Mouse (Mus musculus) hindbrain, embryonic 14.5 days (tissue): ENCODE measurements around the gene Garnl3. TPM values are rescaled to one million over a fixed set of nuclear protein-coding genes. Genes with fewer than 3 reads are reported as not detected.
A peak's percentile ranks its signal among the peaks of the same experiment; 100 is the strongest.

ENCODE experiments used
- ATAC-seq: fragments of 200-750 bp; cut with Nextera tagmentation; 2 replicates; pipeline ENCODE4 v1.8.0; 2017; ENCODE audit warnings: moderate number of reproducible peaks, mild to moderate bottlenecking, moderate TSS enrichment, moderate library complexity; ENCODE audit not compliant: low FRiP score
- DNase-seq: peaks from one replicate; pipeline ENCODE4 v3.0.0-alpha.2; 2015; ENCODE audit warnings: low spot score
- H3K27ac ChIP-seq: fragments of 300-500 bp; sonication (generic); 2 replicates; pipeline ENCODE4 v1.5.1; 2014; ENCODE audit warnings: mild to moderate bottlenecking, moderate library complexity
- H3K27me3 ChIP-seq: fragments of 300-500 bp; sonication (generic); 2 replicates; pipeline ENCODE4 v1.6.1; 2014; ENCODE audit warnings: mild to moderate bottlenecking, low read length, mixed read lengths; ENCODE audit not compliant: control insufficient read depth, insufficient read depth
- H3K36me3 ChIP-seq: fragments of 300-500 bp; sonication (generic); replicated peaks from 2 replicates; pipeline ENCODE4 v1.6.1; 2014; ENCODE audit not compliant: control insufficient read depth, insufficient read depth
- H3K4me1 ChIP-seq: fragments of 300-500 bp; sonication (generic); replicated peaks from 2 replicates; pipeline ENCODE4 v1.6.1; 2014; ENCODE audit warnings: antibody characterized with exemption, low read length, mixed read lengths; ENCODE audit not compliant: control insufficient read depth, insufficient read depth
- H3K4me2 ChIP-seq: fragments of 300-500 bp; sonication (generic); replicated peaks from 2 replicates; pipeline ENCODE4 v1.6.1; 2014; ENCODE audit warnings: mild to moderate bottlenecking, moderate library complexity
- H3K4me3 ChIP-seq: fragments of 300-500 bp; sonication (generic); replicated peaks from 2 replicates; pipeline ENCODE4 v1.5.1; 2014; ENCODE audit warnings: mild to moderate bottlenecking, low read length
- H3K9ac ChIP-seq: fragments of 300-500 bp; sonication (generic); 2 replicates; pipeline ENCODE4 v1.6.1; 2014
- H3K9me3 ChIP-seq: fragments of 300-500 bp; sonication (generic); 2 replicates; pipeline ENCODE4 v1.6.1; 2016; ENCODE audit warnings: low read length; ENCODE audit not compliant: control insufficient read depth
- WGBS: fragments of 180-500 bp; shearing (Covaris S2); extraction: QIAGEN DNeasy Blood & Tissue Kit; methylation state at CpG from one replicate; pipeline ENCODE4 v1.1.7; 2014; 5-methylcytosine and 5-hydroxymethylcytosine counted together
- polyA plus RNA-seq: library from polyadenylated mRNA; unstranded; fragments of >200 nt; fragmentation: Nextera tagmentation; extraction: Ambion mirVana; gene quantifications from 2 replicates; pipeline ENCODE4 v1.2.1, GENCODE M21; 2014

Gene Garnl3
- polyA plus RNA-seq, 1 experiment from 2014 or later: 67.5 TPM

- Histone ChIP-seq H3K4me2 (peak overlapping the region; percentile 88; the same call in 1 of the 2 replicates), H3K4me3 (no peak overlapping the region; the same call in 1 of the 2 replicates), H3K4me1 (peaks cover 30% of the 10 kb centered on the region), H3K9me3 (no peaks in the 10 kb centered on the region), H3K27me3 (no peaks in the 10 kb centered on the region), H3K9ac (peak overlapping the region; percentile 71), H3K27ac (no peak overlapping the region; the same call in 1 of the 2 replicates), H3K36me3 (peaks cover 27% of the 10 kb centered on the region)
- WGBS: 20% methylated on average over 7 of the region's 7 CpGs
- no peak for ATAC-seq
- no peak for DNase-seq
Measured at GRCm38 (mm10) chr2:32965511-32966183, 165.8 kb downstream of the Garnl3 start.

GRCm38 (mm10) chr2:32964659-32965457 lies 166.6 kb downstream of the Garnl3 start:
- Histone ChIP-seq H3K27ac (no peak overlapping the region), H3K4me3 (no peak overlapping the region), H3K36me3 (peaks cover 27% of the 10 kb centered on the region), H3K4me1 (peaks cover 35% of the 10 kb centered on the region), H3K4me2 (no peak overlapping the region), H3K9me3 (no peaks in the 10 kb centered on the region), H3K9ac (no peak overlapping the region), H3K27me3 (no peaks in the 10 kb centered on the region)
- ATAC-seq: no peak
- no peak for DNase-seq
- 32% methylated on average over 10 of the region's 10 CpGs for WGBS

GRCm38 (mm10) chr2:32963981-32964380 lies 167.5 kb downstream of the Garnl3 start:
- Histone ChIP-seq H3K36me3 (peaks cover 27% of the 10 kb centered on the region), H3K27ac (no peak overlapping the region), H3K9ac (no peak overlapping the region), H3K27me3 (no peaks in the 10 kb centered on the region), H3K9me3 (no peaks in the 10 kb centered on the region), H3K4me1 (peaks cover 35% of the 10 kb centered on the region), H3K4me3 (no peak overlapping the region), H3K4me2 (0 out of 2 replicates have a peak overlapping the region, but pooled peaks have one; percentile 86)
- WGBS: 82% methylated on average over 1 of the region's 1 CpGs
- ATAC-seq (no peak), DNase-seq (no peak)

GRCm38 (mm10) chr2:32963544-32963943 lies 167.9 kb downstream of the Garnl3 start:
- peaks cover 35% of the 10 kb centered on the region for H3K4me1 ChIP-seq
- 82% methylated on average over 4 of the region's 4 CpGs for WGBS
- no peak for DNase-seq
- no peak for ATAC-seq
- peaks cover 27% of the 10 kb centered on the region for H3K36me3 ChIP-seq
- H3K9ac ChIP-seq: peak overlapping the region; percentile 95; the same call in 1 of the 2 replicates
- peak overlapping the region; percentile 86; the same call in 1 of the 2 replicates for H3K4me2 ChIP-seq
- no peaks in the 10 kb centered on the region for H3K27me3 ChIP-seq
- no peak overlapping the region for H3K27ac ChIP-seq
- H3K4me3 ChIP-seq: no peak overlapping the region
- no peaks in the 10 kb centered on the region for H3K9me3 ChIP-seq

- H3K27me3 ChIP-seq: no peaks in the 10 kb centered on the region
- peaks cover 31% of the 10 kb centered on the region for H3K4me1 ChIP-seq
- H3K4me2 ChIP-seq: peak overlapping the region; percentile 86
- H3K9me3 ChIP-seq: no peaks in the 10 kb centered on the region
- H3K27ac ChIP-seq: no peak overlapping the region
- peak overlapping the region; percentile 87 for H3K4me3 ChIP-seq
- H3K9ac ChIP-seq: peak overlapping the region; percentile 95
- 10% methylated on average over 9 of the region's 9 CpGs for WGBS
- peaks cover 31% of the 10 kb centered on the region for H3K36me3 ChIP-seq
- DNase-seq: no peak
- ATAC-seq: no peak
Measured at GRCm38 (mm10) chr2:32962875-32963220, 168.6 kb downstream of the Garnl3 start.

- under 1% methylated on average over 33 of the region's 33 CpGs for WGBS
- H3K9me3 ChIP-seq: no peaks in the 10 kb centered on the region
Measured at GRCm38 (mm10) chr2:32962062-32962874, 169.2 kb downstream of the Garnl3 start.

GRCm38 (mm10) chr2:32961192-32961995 lies 170.1 kb downstream of the Garnl3 start, which contains the start of the genes Rpl12 and Lrsam1:
TSS of gene Rpl12 (plus strand) at chr2:32961559.
TSS of gene Lrsam1 (minus strand) at chr2:32961614.
- Histone ChIP-seq H3K36me3 (peaks cover 46% of the 10 kb centered on the region), H3K9ac (peak within 1 kb of the TSS; percentile 95), H3K4me3 (peak within 1 kb of the TSS; percentile 87), H3K9me3 (no peaks in the 10 kb centered on the region), H3K4me2 (peak within 1 kb of the TSS; percentile 86), H3K27me3 (no peaks in the 10 kb centered on the region), H3K4me1 (peaks cover 24% of the 10 kb centered on the region), H3K27ac (peak within 1 kb of the TSS; percentile 74)
- DNase-seq (peak; percentile 95), ATAC-seq (peak; percentile 94)
- 3% methylated on average over 55 of the region's 55 CpGs for WGBS

More at GRCm38 (mm10) chr2:32962062-32962874, 169.2 kb downstream of the Garnl3 start:
- ATAC-seq: no peak
- H3K27me3 ChIP-seq: no peaks in the 10 kb centered on the region
- H3K36me3 ChIP-seq: peaks cover 37% of the 10 kb centered on the region
- peaks cover 26% of the 10 kb centered on the region for H3K4me1 ChIP-seq
- H3K4me2 ChIP-seq: peak overlapping the region; percentile 86
- no peak for DNase-seq
- H3K9ac ChIP-seq: peak overlapping the region; percentile 95
- H3K4me3 ChIP-seq: peak overlapping the region; percentile 87
- peak overlapping the region; percentile 74 for H3K27ac ChIP-seq

GRCm38 (mm10) chr2:32960273-32960672 lies 171.2 kb downstream of the Garnl3 start:
- peaks cover 56% of the 10 kb centered on the region for H3K36me3 ChIP-seq
- H3K4me1 ChIP-seq: peaks cover 20% of the 10 kb centered on the region
- peak overlapping the region; percentile 87; the same call in 1 of the 2 replicates for H3K4me3 ChIP-seq
- H3K27me3 ChIP-seq: no peaks in the 10 kb centered on the region
- no peak overlapping the region for H3K27ac ChIP-seq
- ATAC-seq: no peak
- no peaks in the 10 kb centered on the region for H3K9me3 ChIP-seq
- H3K9ac ChIP-seq: peak overlapping the region; percentile 95
- peak overlapping the region; percentile 86 for H3K4me2 ChIP-seq
- DNase-seq: no peak
- WGBS: 88% methylated on average over 4 of the region's 4 CpGs
